Mouse (Mus musculus): Measurements from ENCODE around the gene Btn1a1.

Gene Btn1a1

DNA sequence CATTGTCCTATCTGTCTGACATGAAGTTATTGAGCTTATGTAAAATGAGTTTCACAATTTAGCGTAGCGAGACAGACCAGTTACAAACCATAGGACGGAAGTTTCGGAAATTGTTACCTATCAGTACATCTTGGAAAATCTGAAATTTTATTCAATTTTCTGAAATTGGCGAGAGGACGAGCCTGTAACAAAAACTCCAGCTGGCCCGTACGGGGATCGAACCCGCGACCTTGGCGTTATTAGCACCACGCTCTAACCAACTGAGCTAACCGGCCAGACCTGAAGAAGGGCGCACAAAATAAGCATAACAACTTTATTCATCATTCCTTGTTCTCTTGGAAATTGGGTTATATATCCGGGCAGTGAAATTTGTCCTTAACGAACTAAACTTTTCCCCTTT is 27.8 kb downstream of the Btn1a1 start:
- no peaks in the 10 kb centered on the region for H3K36me3 ChIP-seq (ENCODE audit: control insufficient read depth, insufficient read depth, low read length, poor library complexity, severe bottlenecking)
- peak; percentile 91 for DNase-seq (ENCODE audit: low read depth, low spot score)

GRCm38 (mm10) chr13:23436861-23437822 is 28.6 kb downstream of the Btn1a1 start:
- Histone ChIP-seq H3K27me3 (ENCODE audit: control insufficient read depth, insufficient read depth, low read length, poor library complexity, severe bottlenecking) (no peaks in the 10 kb centered on the region), H3K36me3 (ENCODE audit: control insufficient read depth, insufficient read depth, low read length, poor library complexity, severe bottlenecking) (no peaks in the 10 kb centered on the region)
- DNase-seq (ENCODE audit: low read depth, low spot score) = peak; percentile 75

More for the DNA sequence above, 27.8 kb downstream of the Btn1a1 start:
- H3K27me3 ChIP-seq (ENCODE audit: control insufficient read depth, insufficient read depth, low read length, poor library complexity, severe bottlenecking) = no peaks in the 10 kb centered on the region

- DNase-seq (ENCODE audit: low read depth, low spot score) = peak; percentile 80
- Histone ChIP-seq H3K27me3 (ENCODE audit: control insufficient read depth, insufficient read depth, low read length, poor library complexity, severe bottlenecking) (no peaks in the 10 kb centered on the region), H3K36me3 (ENCODE audit: control insufficient read depth, insufficient read depth, low read length, poor library complexity, severe bottlenecking) (no peaks in the 10 kb centered on the region)
Observed at GRCm38 (mm10) chr13:23436231-23436661, 29.5 kb downstream of the Btn1a1 start.

- DNase-seq (ENCODE audit: low read depth, low spot score) = no peak
- Histone ChIP-seq H3K36me3 (ENCODE audit: control insufficient read depth, insufficient read depth, low read length, poor library complexity, severe bottlenecking) (no peaks in the 10 kb centered on the region), H3K27me3 (ENCODE audit: control insufficient read depth, insufficient read depth, low read length, poor library complexity, severe bottlenecking) (no peaks in the 10 kb centered on the region)
Observed at GRCm38 (mm10) chr13:23435676-23436075, 30.0 kb downstream of the Btn1a1 start.

DNA sequence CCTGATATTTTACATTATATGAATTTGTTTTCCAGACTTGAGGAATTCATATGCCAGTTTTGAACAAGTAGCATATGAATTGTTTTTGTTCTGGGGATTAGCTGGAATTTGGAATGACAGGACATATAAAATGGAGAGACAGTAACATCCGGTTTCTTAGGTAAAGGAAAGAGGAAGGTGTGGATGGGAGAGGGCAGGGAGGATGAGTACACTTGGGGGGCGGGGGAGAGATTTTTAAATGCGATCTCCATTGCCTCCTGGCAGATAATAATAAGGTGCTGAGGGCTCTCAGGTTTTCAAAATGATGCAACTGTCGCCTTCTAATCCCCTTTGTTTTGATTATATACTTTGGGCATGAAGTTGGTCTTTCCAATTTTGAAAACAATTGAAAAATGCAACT is 30.5 kb downstream of the Btn1a1 start:
- no peak for DNase-seq (ENCODE audit: low read depth, low spot score)
- no peaks in the 10 kb centered on the region for H3K36me3 ChIP-seq (ENCODE audit: control insufficient read depth, insufficient read depth, low read length, poor library complexity, severe bottlenecking)
- H3K27me3 ChIP-seq (ENCODE audit: control insufficient read depth, insufficient read depth, low read length, poor library complexity, severe bottlenecking) = no peaks in the 10 kb centered on the region

DNA sequence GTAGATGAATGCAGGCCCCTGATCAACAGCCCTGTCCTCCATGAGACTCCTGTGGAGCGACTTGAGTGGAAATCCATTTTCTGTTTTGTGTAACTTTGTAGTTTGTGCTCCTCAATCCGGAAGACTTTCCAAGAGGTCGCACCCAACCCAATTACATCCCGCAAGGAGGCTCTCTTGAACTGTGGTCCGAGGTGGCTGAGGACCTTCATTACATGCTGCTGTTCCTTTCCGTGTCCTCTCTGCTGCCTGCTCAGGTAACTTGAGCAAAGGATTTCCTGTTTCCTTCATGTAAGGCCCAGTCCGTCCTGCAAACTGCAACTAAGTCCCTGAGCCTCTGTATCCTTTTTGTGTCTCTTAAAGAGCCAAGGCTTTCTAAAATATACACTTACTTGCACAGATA is 31.3 kb downstream of the Btn1a1 start:
- Histone ChIP-seq H3K27me3 (ENCODE audit: control insufficient read depth, insufficient read depth, low read length, poor library complexity, severe bottlenecking) (no peaks in the 10 kb centered on the region), H3K36me3 (ENCODE audit: control insufficient read depth, insufficient read depth, low read length, poor library complexity, severe bottlenecking) (no peaks in the 10 kb centered on the region)
- DNase-seq (ENCODE audit: low read depth, low spot score) = no peak

GRCm38 (mm10) chr13:23433801-23434200 is 31.9 kb downstream of the Btn1a1 start:
- DNase-seq (ENCODE audit: low read depth, low spot score) = no peak
- Histone ChIP-seq H3K27me3 (ENCODE audit: control insufficient read depth, insufficient read depth, low read length, poor library complexity, severe bottlenecking) (no peaks in the 10 kb centered on the region), H3K36me3 (ENCODE audit: control insufficient read depth, insufficient read depth, low read length, poor library complexity, severe bottlenecking) (no peaks in the 10 kb centered on the region)

DNA sequence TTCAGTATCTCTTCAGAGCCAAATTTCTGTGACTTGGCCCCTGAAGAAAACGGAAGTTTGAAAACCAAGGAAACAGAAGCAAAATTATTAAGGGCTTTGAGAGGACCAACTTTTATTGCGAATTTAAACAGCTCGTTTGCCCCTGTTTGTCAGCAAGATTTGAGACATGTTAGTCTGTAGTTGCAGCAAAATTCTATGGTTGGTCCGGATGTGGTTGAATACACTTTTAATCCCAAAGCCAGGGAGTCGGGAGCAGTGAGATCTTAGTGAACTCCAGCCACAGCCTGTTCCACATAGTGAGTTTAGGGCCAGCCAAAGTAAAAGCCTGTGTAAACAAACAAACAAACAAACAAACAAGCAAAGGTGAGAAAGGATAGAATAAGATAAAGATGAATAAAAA is 32.5 kb downstream of the Btn1a1 start:
- no peak for DNase-seq (ENCODE audit: low read depth, low spot score)
- Histone ChIP-seq H3K27me3 (ENCODE audit: control insufficient read depth, insufficient read depth, low read length, poor library complexity, severe bottlenecking) (no peaks in the 10 kb centered on the region), H3K36me3 (ENCODE audit: control insufficient read depth, insufficient read depth, low read length, poor library complexity, severe bottlenecking) (no peaks in the 10 kb centered on the region)

DNA sequence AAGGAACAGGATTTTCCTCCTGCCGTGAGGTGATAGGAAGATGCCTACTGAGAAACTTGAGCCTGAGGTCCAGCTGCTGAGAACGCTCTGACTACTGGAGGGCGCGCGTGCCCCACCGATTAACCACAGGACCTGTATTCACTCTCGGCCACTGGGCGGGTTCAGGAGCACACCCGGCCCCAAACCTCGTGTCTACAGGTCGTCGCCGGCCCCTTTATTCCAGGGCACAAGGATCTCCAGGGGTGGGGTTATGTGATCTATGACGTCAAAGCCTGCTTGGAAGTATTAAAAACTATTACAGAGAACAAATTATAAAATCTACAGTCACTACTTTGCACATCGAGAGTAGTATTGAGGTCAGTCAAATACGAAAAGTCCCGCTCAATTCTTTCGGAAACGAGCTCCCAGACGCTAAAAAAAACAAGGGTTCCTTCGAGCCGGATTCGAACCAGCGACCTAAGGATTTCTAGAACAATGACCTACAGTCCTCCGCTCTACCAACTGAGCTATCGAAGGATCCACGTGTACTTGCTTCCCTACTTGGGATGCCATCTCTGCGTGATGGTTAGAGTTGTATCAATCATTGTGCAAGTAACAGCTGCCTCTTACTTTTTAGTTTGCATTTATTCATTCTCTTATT is 33.0 kb downstream of the Btn1a1 start:
- no peaks in the 10 kb centered on the region for H3K27me3 ChIP-seq (ENCODE audit: control insufficient read depth, insufficient read depth, low read length, poor library complexity, severe bottlenecking)
- H3K36me3 ChIP-seq (ENCODE audit: control insufficient read depth, insufficient read depth, low read length, poor library complexity, severe bottlenecking) = no peaks in the 10 kb centered on the region
- peak; percentile 99 for DNase-seq (ENCODE audit: low read depth, low spot score)

GRCm38 (mm10) chr13:23431351-23431771 is 34.3 kb downstream of the Btn1a1 start:
- Histone ChIP-seq H3K36me3 (ENCODE audit: control insufficient read depth, insufficient read depth, low read length, poor library complexity, severe bottlenecking) (no peaks in the 10 kb centered on the region), H3K27me3 (ENCODE audit: control insufficient read depth, insufficient read depth, low read length, poor library complexity, severe bottlenecking) (no peaks in the 10 kb centered on the region)
- DNase-seq (ENCODE audit: low read depth, low spot score) = peak; percentile 89

DNA sequence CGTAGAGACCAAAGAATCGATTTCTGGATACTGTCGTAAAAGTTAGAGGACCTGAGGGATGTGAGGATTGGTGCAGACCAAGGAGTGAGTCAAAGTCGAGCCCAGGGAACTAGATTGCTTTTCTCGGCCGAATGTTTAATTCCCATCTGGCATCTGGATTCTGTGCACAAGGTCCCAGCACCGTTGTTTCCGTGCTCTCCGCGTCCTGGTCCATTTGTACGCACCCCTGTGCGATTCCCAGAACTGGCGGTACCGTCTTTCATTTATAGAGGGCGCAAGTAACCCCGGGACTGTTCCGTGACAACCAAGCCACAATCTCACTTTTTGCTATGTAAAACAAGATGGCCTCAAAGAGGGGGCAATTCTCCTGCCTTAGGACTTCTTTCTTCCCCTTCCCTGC is 35.0 kb downstream of the Btn1a1 start:
- Histone ChIP-seq H3K27me3 (ENCODE audit: control insufficient read depth, insufficient read depth, low read length, poor library complexity, severe bottlenecking) (no peaks in the 10 kb centered on the region), H3K36me3 (ENCODE audit: control insufficient read depth, insufficient read depth, low read length, poor library complexity, severe bottlenecking) (no peaks in the 10 kb centered on the region)
- DNase-seq (ENCODE audit: low read depth, low spot score) = peak; percentile 86

DNA sequence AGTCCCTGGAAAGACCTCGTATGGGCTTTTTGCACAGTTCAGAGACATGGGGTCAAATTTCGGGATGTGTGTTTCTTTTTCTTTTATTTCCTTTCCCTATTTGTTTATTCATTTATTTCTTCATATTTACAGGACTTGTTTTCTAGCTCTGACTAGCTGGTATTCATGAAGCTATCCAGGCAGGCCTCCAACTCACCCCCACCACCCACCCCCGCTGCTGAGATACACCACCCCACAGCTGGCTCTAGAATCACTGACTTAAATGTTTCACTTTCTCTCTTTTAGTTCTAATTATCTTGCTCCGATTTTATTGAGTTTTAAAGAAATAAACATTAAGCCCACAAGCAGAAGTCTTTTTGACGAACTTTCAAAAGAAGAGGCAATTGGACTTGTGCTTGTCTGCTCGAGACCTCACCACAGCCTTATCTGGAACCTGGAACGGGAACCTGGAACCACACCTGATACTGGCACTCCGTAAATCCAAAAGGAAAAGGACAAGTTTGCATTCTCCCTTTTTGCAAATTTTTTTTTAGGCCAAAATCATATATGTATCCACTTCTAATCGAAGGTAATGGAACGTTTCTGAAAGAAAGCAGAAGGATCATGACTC is 35.8 kb downstream of the Btn1a1 start:
- DNase-seq (ENCODE audit: low read depth, low spot score) = no peak

DNA sequence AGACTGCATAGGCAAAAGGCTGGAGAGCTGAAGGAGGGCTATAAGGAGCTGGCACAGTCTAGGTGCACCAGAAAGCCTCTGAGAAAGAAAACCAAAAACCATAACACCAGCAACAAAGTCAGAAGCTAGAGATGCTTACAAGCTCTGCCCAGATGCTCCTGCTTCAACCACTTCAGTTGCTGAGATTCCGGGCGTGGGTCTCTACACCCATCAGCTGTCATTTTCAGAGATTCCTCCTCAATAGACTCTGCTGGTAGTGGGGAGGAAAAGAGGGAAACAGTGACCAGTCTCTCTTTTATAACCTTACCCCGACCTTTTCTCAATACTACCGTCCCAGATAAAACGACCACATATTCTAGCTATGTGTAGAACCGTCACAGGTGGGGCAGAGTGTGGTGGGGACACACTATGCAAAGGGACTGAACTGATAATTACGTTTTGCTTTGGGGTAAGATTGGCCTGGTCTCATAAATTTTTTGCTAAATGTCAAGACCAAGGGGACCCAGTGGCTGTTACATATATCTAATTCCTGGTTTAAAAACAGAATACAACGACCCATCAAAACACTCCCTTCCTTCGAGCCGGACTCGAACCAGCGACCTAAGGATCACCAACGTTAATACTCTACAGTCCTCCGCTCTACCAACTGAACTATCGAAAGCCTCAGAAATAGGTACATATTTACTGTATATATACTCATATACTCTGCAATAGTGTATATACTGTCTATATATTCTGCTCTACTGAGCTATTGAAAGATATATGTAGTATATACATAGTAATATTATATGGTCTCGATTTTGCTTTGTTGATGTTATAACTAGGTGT is 37.3 kb downstream of the Btn1a1 start:
- Histone ChIP-seq H3K27me3 (ENCODE audit: control insufficient read depth, insufficient read depth, low read length, poor library complexity, severe bottlenecking) (no peaks in the 10 kb centered on the region), H3K36me3 (ENCODE audit: control insufficient read depth, insufficient read depth, low read length, poor library complexity, severe bottlenecking) (no peaks in the 10 kb centered on the region)
- no peak for DNase-seq (ENCODE audit: low read depth, low spot score)

More for the DNA sequence above, 35.8 kb downstream of the Btn1a1 start:
- no peaks in the 10 kb centered on the region for H3K27me3 ChIP-seq (ENCODE audit: control insufficient read depth, insufficient read depth, low read length, poor library complexity, severe bottlenecking)
- no peaks in the 10 kb centered on the region for H3K36me3 ChIP-seq (ENCODE audit: control insufficient read depth, insufficient read depth, low read length, poor library complexity, severe bottlenecking)

GRCm38 (mm10) chr13:23427401-23427910 is 38.2 kb downstream of the Btn1a1 start:
- no peak for DNase-seq (ENCODE audit: low read depth, low spot score)
- H3K36me3 ChIP-seq (ENCODE audit: control insufficient read depth, insufficient read depth, low read length, poor library complexity, severe bottlenecking) = no peaks in the 10 kb centered on the region
- no peaks in the 10 kb centered on the region for H3K27me3 ChIP-seq (ENCODE audit: control insufficient read depth, insufficient read depth, low read length, poor library complexity, severe bottlenecking)

Data from splenic B cell, adult 2 months (primary cell).